Mouse (Mus musculus) liver, embryonic 15.5 days (tissue): ENCODE data around the gene Gm10643. TPM values are rescaled to one million over a fixed set of nuclear protein-coding genes. Genes with fewer than 3 reads are reported as not detected.

Experiments used
- ATAC-seq: fragments of 200-750 bp; cut with Nextera tagmentation; 2 replicates; pipeline ENCODE4 v1.8.0; 2017; ENCODE audit warnings: moderate number of reproducible peaks, mild to moderate bottlenecking, moderate library complexity; ENCODE audit not compliant: insufficient read depth
- H3K27ac ChIP-seq: fragments of 300-500 bp; sonication (generic); replicated peaks from 2 replicates; pipeline ENCODE4 v1.5.1; 2015; ENCODE audit warnings: mild to moderate bottlenecking, inconsistent platforms
- H3K27me3 ChIP-seq: fragments of 300-500 bp; sonication (generic); 2 replicates; pipeline ENCODE4 v1.6.1; 2015; ENCODE audit warnings: mild to moderate bottlenecking, inconsistent platforms
- H3K36me3 ChIP-seq: fragments of 300-500 bp; sonication (generic); replicated peaks from 2 replicates; pipeline ENCODE4 v1.6.1; 2015; ENCODE audit warnings: moderate library complexity, mild to moderate bottlenecking, inconsistent platforms
- H3K4me1 ChIP-seq: fragments of 300-500 bp; sonication (generic); replicated peaks from 2 replicates; pipeline ENCODE4 v1.6.1; 2015; ENCODE audit warnings: inconsistent platforms
- H3K4me2 ChIP-seq: fragments of 300-500 bp; sonication (generic); 2 replicates; pipeline ENCODE4 v1.6.1; 2015; ENCODE audit warnings: moderate library complexity, mild to moderate bottlenecking, inconsistent platforms
- H3K4me3 ChIP-seq: fragments of 300-500 bp; sonication (generic); replicated peaks from 2 replicates; pipeline ENCODE4 v1.5.1; 2015; ENCODE audit warnings: mild to moderate bottlenecking, inconsistent platforms
- H3K9ac ChIP-seq: fragments of 300-500 bp; sonication (generic); 2 replicates; pipeline ENCODE4 v1.6.1; 2015; ENCODE audit warnings: moderate library complexity, mild to moderate bottlenecking, inconsistent platforms
- H3K9me3 ChIP-seq: fragments of 300-500 bp; sonication (generic); replicated peaks from 2 replicates; pipeline ENCODE4 v1.6.1; 2016; ENCODE audit warnings: inconsistent platforms
- WGBS: fragments of 180-500 bp; shearing (Covaris S2); methylation state at CpG from one replicate; pipeline ENCODE4 v1.1.7; 2015; ENCODE audit warnings: mixed read lengths; ENCODE audit not compliant: insufficient replicate concordance; 5-methylcytosine and 5-hydroxymethylcytosine counted together
- polyA plus RNA-seq: library from polyadenylated mRNA; unstranded; fragments of >200 nt; fragmentation: Nextera tagmentation; extraction: Ambion mirVana; gene quantifications from 2 replicates; pipeline ENCODE4 v1.2.1, GENCODE M21; 2015

Gm10643 gene
- polyA plus RNA-seq, result 0.24 and 0.30 TPM in 2 replicates

GRCm38 (mm10) chr8:84065037-84065436 lies at the start of gene Gm10643:
Gene Gm10643 (minus strand): TSS chr8:84065137.
- Histone ChIP-seq H3K4me1 (peaks cover 60% of the 10 kb centered on the region), H3K36me3 (no peaks in the 10 kb centered on the region), H3K9ac (peak within 1 kb of the TSS; percentile 76), H3K27me3 (no peaks in the 10 kb centered on the region), H3K4me3 (peak within 1 kb of the TSS; percentile 74), H3K4me2 (peak within 1 kb of the TSS; percentile 92), H3K27ac (peak within 1 kb of the TSS; percentile 96), H3K9me3 (no peaks in the 10 kb centered on the region)
- no peak for ATAC-seq
- WGBS, result 85% methylated on average over 1 of the region's 1 CpGs

GRCm38 (mm10) chr8:84106216-84107040 lies 41.5 kb upstream of the Gm10643 start:
- H3K9me3 ChIP-seq, result no peaks in the 10 kb centered on the region
- H3K4me3 ChIP-seq, result no peak overlapping the region
- peaks cover 11% of the 10 kb centered on the region for H3K36me3 ChIP-seq
- peaks cover 34% of the 10 kb centered on the region for H3K4me1 ChIP-seq
- H3K9ac ChIP-seq, result no peak overlapping the region
- 83% methylated on average over 6 of the region's 6 CpGs for WGBS
- H3K4me2 ChIP-seq, result no peak overlapping the region
- ATAC-seq, result no peak
- H3K27ac ChIP-seq, result no peak overlapping the region
- no peaks in the 10 kb centered on the region for H3K27me3 ChIP-seq

GRCm38 (mm10) chr8:84105676-84106075 lies 40.7 kb upstream of the Gm10643 start:
- H3K9me3 ChIP-seq, result no peaks in the 10 kb centered on the region
- H3K27me3 ChIP-seq, result no peaks in the 10 kb centered on the region
- no peak overlapping the region for H3K9ac ChIP-seq
- peaks cover 34% of the 10 kb centered on the region for H3K4me1 ChIP-seq
- peaks cover 12% of the 10 kb centered on the region for H3K36me3 ChIP-seq
- H3K4me2 ChIP-seq, result peak overlapping the region; percentile 85
- ATAC-seq, result no peak
- no peak overlapping the region for H3K27ac ChIP-seq
- WGBS, result 67% methylated on average over 2 of the region's 2 CpGs
- H3K4me3 ChIP-seq, result peak overlapping the region; percentile 89

DNA sequence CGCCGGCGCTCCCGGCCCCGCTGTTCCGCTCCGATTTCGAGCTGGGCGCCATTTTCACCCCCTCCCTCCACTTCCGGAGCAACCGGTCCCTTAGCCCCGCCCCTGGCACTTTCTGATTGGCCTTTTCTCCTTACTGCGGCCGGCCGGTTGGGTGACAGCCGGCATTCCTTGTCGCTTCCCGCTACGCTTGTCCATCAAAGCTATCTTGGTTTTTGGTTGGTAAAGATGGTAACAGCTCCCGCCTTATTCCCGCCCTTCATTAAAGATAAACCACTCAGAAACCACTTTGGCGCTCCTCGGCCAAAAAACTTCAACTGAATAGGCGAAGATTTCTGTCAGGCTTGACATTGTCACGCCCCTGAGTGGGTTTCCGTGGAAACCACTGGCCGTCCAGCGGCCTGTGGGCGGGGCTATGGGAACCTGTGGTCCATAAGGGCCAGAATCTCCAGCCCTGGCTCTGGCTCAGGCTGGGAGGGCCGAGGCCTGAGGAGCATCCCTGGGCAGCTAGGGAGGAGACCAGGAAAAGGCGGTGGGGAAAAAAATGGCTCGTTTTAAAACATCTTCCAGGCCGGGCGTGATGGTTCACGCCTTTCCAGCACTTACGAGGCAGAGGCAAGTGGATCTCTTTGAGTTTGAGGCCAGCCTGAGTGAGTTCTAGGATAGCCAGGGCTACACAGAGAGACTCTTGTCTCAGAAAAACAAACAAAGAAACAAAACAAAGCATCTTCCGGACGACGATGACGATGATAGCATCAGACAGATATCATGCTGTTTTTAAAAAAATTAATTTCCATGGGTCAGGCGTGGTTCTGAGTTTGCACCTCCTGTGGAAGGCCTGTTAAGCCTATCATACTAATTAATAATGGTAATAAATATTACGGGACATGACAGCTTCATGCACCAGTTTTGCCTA lies 40.0 kb upstream of the Gm10643 start, which contains the start of gene Dcaf15:
Gene Dcaf15 (minus strand): TSS at position 72 of the 913 bp plus-strand sequence.
- Histone ChIP-seq H3K27me3 (no peaks in the 10 kb centered on the region), H3K9ac (peak within 1 kb of the TSS; percentile 82), H3K27ac (peak within 1 kb of the TSS; percentile 83), H3K4me1 (peaks cover 34% of the 10 kb centered on the region), H3K4me2 (peak within 1 kb of the TSS; percentile 85), H3K9me3 (no peaks in the 10 kb centered on the region), H3K4me3 (peak within 1 kb of the TSS; percentile 89), H3K36me3 (peaks cover 12% of the 10 kb centered on the region)
- ATAC-seq, result peak; percentile 96
- 8% methylated on average over 42 of the region's 42 CpGs for WGBS

- Histone ChIP-seq H3K27ac (peak overlapping the region; percentile 83), H3K9ac (peak overlapping the region; percentile 82), H3K27me3 (no peaks in the 10 kb centered on the region), H3K9me3 (no peaks in the 10 kb centered on the region), H3K4me3 (peak overlapping the region; percentile 89), H3K36me3 (peaks cover 12% of the 10 kb centered on the region), H3K4me1 (peaks cover 34% of the 10 kb centered on the region), H3K4me2 (peak overlapping the region; percentile 85)
- ATAC-seq, result peak; percentile 73
- 1% methylated on average over 26 of the region's 29 CpGs for WGBS
Observed at GRCm38 (mm10) chr8:84104221-84104620, 39.3 kb upstream of the Gm10643 start.

DNA sequence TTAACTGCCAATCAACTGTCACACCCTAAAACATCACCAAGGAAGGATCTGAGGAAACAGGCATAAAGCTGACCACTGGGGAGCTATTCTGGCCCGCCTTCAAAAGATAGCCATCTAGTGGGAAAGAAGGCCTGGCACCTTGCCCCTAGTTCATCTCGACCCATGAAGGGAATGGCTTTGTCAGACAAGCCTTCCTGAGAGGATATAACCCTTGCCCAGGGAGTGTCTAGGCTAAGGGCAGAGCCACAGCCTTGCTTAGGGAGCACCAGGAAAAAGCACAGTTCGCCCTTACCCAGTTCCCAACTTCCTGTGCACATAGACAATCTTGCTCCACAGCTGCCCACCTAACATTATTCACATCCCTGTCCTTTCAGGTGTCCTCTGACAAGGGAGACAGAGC lies 38.7 kb upstream of the Gm10643 start:
- Histone ChIP-seq H3K9ac (peak overlapping the region; percentile 82), H3K4me1 (peaks cover 34% of the 10 kb centered on the region), H3K27me3 (no peaks in the 10 kb centered on the region), H3K27ac (peak overlapping the region; percentile 83), H3K4me2 (peak overlapping the region; percentile 85), H3K4me3 (peak overlapping the region; percentile 89), H3K36me3 (peaks cover 17% of the 10 kb centered on the region), H3K9me3 (no peaks in the 10 kb centered on the region)
- 36% methylated on average over 3 of the region's 3 CpGs for WGBS
- ATAC-seq, result no peak

DNA sequence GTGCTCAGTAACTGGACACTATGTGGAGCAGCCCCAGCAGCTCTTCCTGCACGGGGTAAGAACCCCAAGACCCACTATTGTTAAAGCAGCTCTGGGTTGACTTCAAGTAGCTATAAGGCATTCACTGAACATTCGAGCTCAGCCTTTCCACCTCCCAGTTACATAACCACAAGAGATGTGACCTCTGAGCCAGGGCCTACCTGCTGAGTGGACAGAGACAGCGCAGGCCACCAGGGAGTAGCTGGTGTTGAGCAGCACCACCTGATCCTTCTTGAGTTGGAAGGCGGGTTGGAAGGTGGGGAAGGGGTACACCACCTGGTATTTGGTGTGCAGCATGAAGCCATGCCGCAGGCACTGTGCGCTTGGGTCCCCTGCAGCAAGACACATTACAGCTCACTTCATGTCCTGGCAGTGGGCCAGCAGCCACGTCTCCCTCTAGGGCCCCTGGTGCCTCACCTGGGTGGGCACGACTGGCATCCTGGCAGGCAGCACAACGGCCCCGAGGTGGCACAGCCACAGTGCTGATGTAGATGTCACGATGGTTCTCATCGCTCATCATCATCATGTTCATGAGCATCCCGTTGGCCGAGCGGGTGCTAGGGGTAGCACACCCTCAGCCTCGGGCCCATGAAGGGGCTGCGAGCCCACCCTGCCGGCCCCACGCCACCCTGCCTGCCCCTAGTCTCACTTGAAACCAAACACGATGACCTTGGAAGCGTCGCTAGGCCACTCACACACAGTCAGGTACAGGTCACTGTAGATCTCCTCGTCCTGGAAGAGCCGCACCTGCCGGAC lies 36.7 kb upstream of the Gm10643 start:
- 85% methylated on average over 25 of the region's 25 CpGs for WGBS
- Histone ChIP-seq H3K27ac (no peak overlapping the region), H3K27me3 (no peaks in the 10 kb centered on the region), H3K4me3 (no peak overlapping the region), H3K36me3 (peaks cover 36% of the 10 kb centered on the region), H3K4me1 (peaks cover 34% of the 10 kb centered on the region), H3K9ac (no peak overlapping the region), H3K4me2 (no peak overlapping the region), H3K9me3 (no peaks in the 10 kb centered on the region)
- no peak for ATAC-seq

GRCm38 (mm10) chr8:84098376-84098775 lies 33.4 kb upstream of the Gm10643 start:
- no peak for ATAC-seq
- H3K4me2 ChIP-seq, result no peak overlapping the region
- no peaks in the 10 kb centered on the region for H3K9me3 ChIP-seq
- no peaks in the 10 kb centered on the region for H3K27me3 ChIP-seq
- no peak overlapping the region for H3K27ac ChIP-seq
- peaks cover 66% of the 10 kb centered on the region for H3K36me3 ChIP-seq
- H3K4me1 ChIP-seq, result peaks cover 13% of the 10 kb centered on the region
- 84% methylated on average over 7 of the region's 7 CpGs for WGBS
- no peak overlapping the region for H3K9ac ChIP-seq
- no peak overlapping the region for H3K4me3 ChIP-seq

- ATAC-seq, result no peak
- WGBS, result 71% methylated on average over 8 of the region's 8 CpGs
- H3K4me1 ChIP-seq, result no peaks in the 10 kb centered on the region
- H3K27ac ChIP-seq, result no peak overlapping the region
- H3K4me2 ChIP-seq, result no peak overlapping the region
- H3K9ac ChIP-seq, result no peak overlapping the region
- H3K27me3 ChIP-seq, result no peaks in the 10 kb centered on the region
- peaks cover 69% of the 10 kb centered on the region for H3K36me3 ChIP-seq
- no peak overlapping the region for H3K4me3 ChIP-seq
- no peaks in the 10 kb centered on the region for H3K9me3 ChIP-seq
Observed at GRCm38 (mm10) chr8:84096061-84096460, 31.1 kb upstream of the Gm10643 start.

GRCm38 (mm10) chr8:84090585-84090984 lies 25.6 kb upstream of the Gm10643 start:
- WGBS, result 81% methylated on average over 8 of the region's 8 CpGs
- no peak for ATAC-seq
- Histone ChIP-seq H3K27me3 (no peaks in the 10 kb centered on the region), H3K4me1 (no peaks in the 10 kb centered on the region), H3K9ac (no peak overlapping the region), H3K9me3 (no peaks in the 10 kb centered on the region), H3K4me3 (no peak overlapping the region), H3K36me3 (peaks cover 67% of the 10 kb centered on the region), H3K4me2 (no peak overlapping the region), H3K27ac (no peak overlapping the region)
